Mouse (Mus musculus) stomach, embryonic 16.5 days (tissue): ENCODE results near the gene Rgp1. TPM values are rescaled to one million over a fixed set of nuclear protein-coding genes. Genes with fewer than 3 reads are reported as not detected.
A peak's percentile ranks its signal among the peaks of the same experiment; 100 is the strongest.

Experiments used
- ATAC-seq: fragments of 200-750 bp; cut with Nextera tagmentation; 2 replicates; pipeline ENCODE4 v1.8.0; 2017; ENCODE audit warnings: moderate number of reproducible peaks, moderate TSS enrichment; ENCODE audit not compliant: insufficient read depth, low FRiP score
- H3K27ac ChIP-seq: fragments of 300-500 bp; sonication (generic); 2 replicates; pipeline ENCODE4 v1.5.1; 2014; ENCODE audit warnings: low read length
- H3K27me3 ChIP-seq: fragments of 300-500 bp; sonication (generic); 2 replicates; pipeline ENCODE4 v1.6.1; 2014; ENCODE audit warnings: low read length, control low read depth, mixed read lengths; ENCODE audit not compliant: control insufficient read depth, insufficient read depth
- H3K36me3 ChIP-seq: fragments of 300-500 bp; sonication (generic); 2 replicates; pipeline ENCODE4 v1.6.1; 2014; ENCODE audit warnings: low read length; ENCODE audit not compliant: control insufficient read depth, insufficient read depth
- H3K4me1 ChIP-seq: fragments of 300-500 bp; sonication (generic); 2 replicates; pipeline ENCODE4 v1.6.1; 2014; ENCODE audit warnings: low read length, control low read depth, mixed read lengths; ENCODE audit not compliant: control insufficient read depth, insufficient read depth
- H3K4me2 ChIP-seq: fragments of 300-500 bp; sonication (generic); 2 replicates; pipeline ENCODE4 v1.6.1; 2014; ENCODE audit warnings: low read depth, low read length, mixed read lengths
- H3K4me3 ChIP-seq: fragments of 300-500 bp; sonication (generic); replicated peaks from 2 replicates; pipeline ENCODE4 v1.5.1; 2014; ENCODE audit warnings: mild to moderate bottlenecking, low read length
- H3K9ac ChIP-seq: fragments of 300-500 bp; sonication (generic); 2 replicates; pipeline ENCODE4 v1.6.1; 2014; ENCODE audit warnings: low read length
- H3K9me3 ChIP-seq: fragments of 300-500 bp; sonication (generic); replicated peaks from 2 replicates; pipeline ENCODE4 v1.6.1; 2016; ENCODE audit warnings: low read length, control low read depth; ENCODE audit not compliant: control insufficient read depth
- WGBS: fragments of 180-500 bp; shearing (Covaris S2); extraction: QIAGEN DNeasy Blood & Tissue Kit; methylation state at CpG from one replicate; pipeline ENCODE4 v1.1.7; 2014; 5-methylcytosine and 5-hydroxymethylcytosine counted together
- polyA plus RNA-seq: library from polyadenylated mRNA; unstranded; fragments of >200 nt; fragmentation: Nextera tagmentation; extraction: Ambion mirVana; gene quantifications from 2 replicates; pipeline ENCODE4 v1.2.1, GENCODE M21; 2015

Gene Rgp1
- polyA plus RNA-seq = 25.9 and 37.2 TPM in 2 replicates

DNA sequence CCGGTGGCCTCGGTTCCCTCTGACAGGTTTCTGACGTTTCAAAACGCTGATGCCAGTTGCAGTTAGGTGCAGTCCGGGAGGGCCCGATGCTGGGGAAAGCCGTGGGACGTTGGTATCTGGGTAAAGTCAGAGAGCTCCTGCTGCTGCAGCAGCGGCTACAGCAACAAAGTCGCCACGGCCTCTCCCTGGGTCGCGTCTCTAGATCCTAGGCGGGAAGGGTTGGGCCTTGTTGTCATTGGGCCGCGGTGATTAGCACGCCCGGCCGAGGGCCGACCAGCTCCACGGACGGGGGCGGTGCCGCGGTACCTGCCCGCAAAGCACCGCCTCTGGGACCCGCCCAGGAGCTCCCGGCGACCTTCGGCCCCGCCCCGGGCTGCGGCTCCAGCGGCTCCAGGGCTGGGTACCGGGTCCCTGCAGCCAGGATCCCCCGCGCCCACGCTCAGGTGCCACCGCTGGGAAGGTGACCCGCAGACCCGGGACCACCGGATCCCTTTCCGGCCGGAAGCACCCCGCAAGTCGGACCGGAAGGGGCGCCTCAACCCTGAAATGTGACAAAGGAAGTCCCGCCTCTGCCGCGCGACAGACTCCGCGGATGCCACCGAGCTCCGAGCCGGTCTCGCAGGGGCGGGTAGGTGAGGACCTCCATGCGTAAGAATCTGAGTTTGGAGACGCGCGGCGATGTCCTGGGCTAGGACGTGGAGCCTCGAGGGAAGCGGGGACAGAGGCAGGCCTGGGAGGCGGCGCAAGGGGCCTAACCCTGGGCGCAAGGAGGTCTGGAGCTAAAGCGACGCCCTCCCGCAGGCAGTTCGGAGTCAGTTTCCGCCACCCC lies at the start of gene Rgp1, which contains the start of gene Gba2:
Rgp1 (plus strand) TSS at position 340 of the 829 bp plus-strand sequence.
Gba2 (minus strand) TSS at position 498 of the 829 bp plus-strand sequence.
- no peaks in the 10 kb centered on the region for H3K27me3 ChIP-seq
- peaks cover 36% of the 10 kb centered on the region for H3K4me1 ChIP-seq
- peak within 1 kb of the TSS; percentile 96 for H3K4me2 ChIP-seq
- peaks cover 18% of the 10 kb centered on the region for H3K36me3 ChIP-seq
- peak within 1 kb of the TSS; percentile 79 for H3K9ac ChIP-seq
- ATAC-seq = peak; percentile 96
- peak within 1 kb of the TSS; percentile 92 for H3K27ac ChIP-seq
- H3K9me3 ChIP-seq = no peaks in the 10 kb centered on the region
- H3K4me3 ChIP-seq = peak within 1 kb of the TSS; percentile 86
- under 1% methylated on average over 76 of the region's 76 CpGs for WGBS

DNA sequence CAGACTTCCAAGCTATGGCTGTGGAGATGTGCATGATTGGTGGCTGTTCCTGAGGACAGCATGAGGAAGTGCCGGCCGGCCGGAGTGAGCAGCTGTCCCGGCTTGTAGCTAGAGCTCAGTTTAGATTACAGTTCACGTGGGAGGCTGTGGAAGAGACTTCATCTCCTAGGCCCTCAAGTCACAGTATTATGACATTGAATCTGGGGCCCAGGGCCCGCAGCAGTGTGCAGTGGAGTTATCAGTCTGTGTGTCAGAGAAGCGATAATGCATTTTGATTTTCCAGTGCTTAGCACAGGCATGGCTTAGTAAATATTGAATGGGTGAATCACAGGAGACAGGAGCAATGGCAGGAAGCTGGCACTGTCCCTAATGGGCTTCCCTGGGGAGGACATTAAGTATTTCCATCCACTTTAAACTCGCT lies 48.4 kb upstream of the Rgp1 start:
- H3K36me3 ChIP-seq = peaks cover 33% of the 10 kb centered on the region
- no peak overlapping the region for H3K4me2 ChIP-seq
- H3K27ac ChIP-seq = peak overlapping the region; percentile 23
- H3K27me3 ChIP-seq = no peaks in the 10 kb centered on the region
- H3K4me3 ChIP-seq = no peak overlapping the region
- peaks cover 10% of the 10 kb centered on the region for H3K4me1 ChIP-seq
- no peak for ATAC-seq
- WGBS = 46% methylated on average over 8 of the region's 8 CpGs
- 0 out of 2 replicates have a peak, but pooled peaks cover 6% of the 10 kb centered on the region for H3K9me3 ChIP-seq
- peak overlapping the region; percentile 26; the same call in 1 of the 2 replicates for H3K9ac ChIP-seq

DNA sequence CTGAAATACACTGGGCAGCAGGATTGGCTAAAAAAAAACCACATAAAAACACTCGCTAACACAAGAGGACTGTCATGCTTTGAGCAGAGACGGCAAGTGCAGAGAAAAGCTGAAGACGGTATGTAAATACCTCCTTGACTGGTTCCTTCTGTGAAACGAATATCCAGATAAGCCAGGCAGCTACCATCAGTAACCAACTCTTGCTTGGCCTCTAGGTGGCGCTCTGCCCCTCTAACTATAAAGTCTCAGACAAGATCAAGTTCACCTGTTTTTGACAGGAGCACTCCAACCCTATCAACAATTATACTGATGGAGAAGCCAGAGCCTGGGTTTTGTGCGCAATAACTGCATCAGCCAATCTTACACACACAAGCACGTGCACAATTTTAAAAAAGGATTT lies 47.9 kb upstream of the Rgp1 start:
- 14% methylated on average over 7 of the region's 7 CpGs for WGBS
- H3K27me3 ChIP-seq = no peaks in the 10 kb centered on the region
- H3K36me3 ChIP-seq = peaks cover 33% of the 10 kb centered on the region
- no peak overlapping the region for H3K4me3 ChIP-seq
- H3K27ac ChIP-seq = peak overlapping the region; percentile 23; the same call in 1 of the 2 replicates
- ATAC-seq = no peak
- 0 out of 2 replicates have a peak, but pooled peaks cover 6% of the 10 kb centered on the region for H3K9me3 ChIP-seq
- H3K4me2 ChIP-seq = no peak overlapping the region
- peaks cover 10% of the 10 kb centered on the region for H3K4me1 ChIP-seq
- no peak overlapping the region for H3K9ac ChIP-seq

DNA sequence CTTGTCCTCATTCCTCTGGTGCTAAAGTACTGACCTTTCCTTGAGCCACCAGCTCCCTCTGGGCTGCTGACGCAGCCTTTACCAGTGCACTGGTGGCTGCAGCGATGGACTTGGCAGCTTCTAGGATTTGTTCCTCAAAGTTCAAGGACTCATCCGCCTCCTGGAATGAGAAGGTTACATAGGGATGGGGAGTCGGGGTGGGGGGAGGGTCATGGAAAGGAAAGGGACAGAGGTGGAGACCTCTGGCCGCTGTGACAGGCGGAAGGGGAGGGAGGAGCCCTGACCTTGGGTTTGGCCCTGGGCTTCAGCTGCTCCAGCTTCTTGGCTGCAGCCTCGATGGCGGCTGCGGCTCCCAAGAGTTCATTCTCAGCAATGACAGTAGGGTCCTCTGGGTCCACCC lies 45.2 kb upstream of the Rgp1 start:
- Histone ChIP-seq H3K9me3 (no peaks in the 10 kb centered on the region), H3K36me3 (peaks cover 56% of the 10 kb centered on the region), H3K27me3 (no peaks in the 10 kb centered on the region), H3K4me1 (peaks cover 10% of the 10 kb centered on the region), H3K4me3 (no peak overlapping the region), H3K4me2 (no peak overlapping the region), H3K27ac (no peak overlapping the region), H3K9ac (no peak overlapping the region)
- ATAC-seq = no peak
- WGBS = 86% methylated on average over 9 of the region's 9 CpGs

DNA sequence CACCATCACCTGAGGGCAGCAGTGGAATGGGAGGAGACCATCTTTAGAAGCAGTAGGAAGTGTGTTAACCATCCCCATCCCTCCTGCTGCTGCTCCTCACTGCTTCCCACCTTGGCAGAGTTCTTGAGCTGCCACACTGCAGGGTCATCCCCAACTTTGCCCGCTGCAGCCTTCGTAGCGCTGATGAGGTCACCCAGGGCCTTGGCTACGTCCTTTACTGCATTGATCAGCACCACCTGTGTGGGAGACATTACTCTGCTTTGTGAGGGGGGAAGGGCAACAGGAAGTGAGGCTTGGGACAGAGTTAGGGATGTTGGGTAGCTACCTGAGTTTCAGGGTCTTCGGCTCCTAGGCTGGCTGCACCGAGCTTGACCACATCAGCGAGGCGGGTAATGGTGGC lies 42.9 kb upstream of the Rgp1 start:
- no peaks in the 10 kb centered on the region for H3K9me3 ChIP-seq
- H3K27me3 ChIP-seq = no peaks in the 10 kb centered on the region
- ATAC-seq = no peak
- H3K4me1 ChIP-seq = peaks cover 4% of the 10 kb centered on the region; the same call in 1 of the 2 replicates
- no peak overlapping the region for H3K9ac ChIP-seq
- no peak overlapping the region for H3K4me3 ChIP-seq
- H3K27ac ChIP-seq = no peak overlapping the region
- WGBS = 90% methylated on average over 8 of the region's 8 CpGs
- H3K36me3 ChIP-seq = peaks cover 73% of the 10 kb centered on the region
- H3K4me2 ChIP-seq = no peak overlapping the region

DNA sequence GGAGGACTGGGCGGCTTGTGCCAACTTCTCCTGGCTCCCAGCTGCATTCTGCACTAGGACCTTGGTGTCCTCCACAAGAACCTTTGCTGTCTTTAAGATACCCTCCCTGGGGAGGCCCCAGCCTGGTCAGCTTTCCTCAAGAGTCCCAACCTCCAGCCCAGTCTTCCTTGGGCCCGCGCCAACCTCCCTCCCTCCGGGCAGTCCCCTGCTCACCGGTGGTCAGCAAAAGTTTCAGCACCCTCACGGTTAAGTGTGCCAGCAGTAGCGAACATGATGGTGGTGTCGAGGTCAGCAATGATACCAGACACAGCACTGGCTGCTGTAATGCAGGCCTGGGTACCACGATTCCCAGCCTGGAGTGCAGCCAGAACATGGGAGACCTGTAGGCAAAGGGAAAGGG lies 42.5 kb upstream of the Rgp1 start:
- H3K36me3 ChIP-seq = peaks cover 71% of the 10 kb centered on the region
- 0 out of 2 replicates have a peak, but pooled peaks cover 2% of the 10 kb centered on the region for H3K4me1 ChIP-seq
- no peak overlapping the region for H3K4me3 ChIP-seq
- no peak overlapping the region for H3K9ac ChIP-seq
- no peaks in the 10 kb centered on the region for H3K27me3 ChIP-seq
- ATAC-seq = no peak
- no peaks in the 10 kb centered on the region for H3K9me3 ChIP-seq
- 96% methylated on average over 9 of the region's 9 CpGs for WGBS
- H3K27ac ChIP-seq = no peak overlapping the region
- H3K4me2 ChIP-seq = no peak overlapping the region

DNA sequence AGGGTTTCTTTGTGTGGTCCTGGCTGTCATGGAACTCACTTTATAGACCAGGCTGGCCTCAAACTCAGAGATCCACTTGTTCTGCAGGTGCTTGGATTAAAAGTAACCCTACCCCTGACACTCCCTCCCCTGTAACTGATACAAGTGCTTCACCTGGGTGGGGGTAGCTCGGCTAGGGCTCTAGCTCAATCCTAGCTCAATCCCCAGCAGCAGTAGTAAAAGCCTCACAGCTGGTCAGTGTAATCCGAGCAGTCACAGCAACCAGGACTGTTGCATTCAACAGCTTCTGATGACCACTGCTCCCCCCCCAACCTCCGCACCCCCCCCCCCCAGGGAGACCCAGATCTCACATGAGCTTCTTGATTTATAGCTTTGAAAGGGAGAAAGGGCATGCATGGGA lies 36.5 kb upstream of the Rgp1 start:
- ATAC-seq = no peak
- H3K4me3 ChIP-seq = no peak overlapping the region
- H3K4me2 ChIP-seq = no peak overlapping the region
- H3K4me1 ChIP-seq = no peaks in the 10 kb centered on the region
- H3K9me3 ChIP-seq = no peaks in the 10 kb centered on the region
- H3K36me3 ChIP-seq = peaks cover 68% of the 10 kb centered on the region
- H3K9ac ChIP-seq = no peak overlapping the region
- H3K27me3 ChIP-seq = no peaks in the 10 kb centered on the region
- WGBS = 71% methylated on average over 3 of the region's 3 CpGs
- no peak overlapping the region for H3K27ac ChIP-seq

DNA sequence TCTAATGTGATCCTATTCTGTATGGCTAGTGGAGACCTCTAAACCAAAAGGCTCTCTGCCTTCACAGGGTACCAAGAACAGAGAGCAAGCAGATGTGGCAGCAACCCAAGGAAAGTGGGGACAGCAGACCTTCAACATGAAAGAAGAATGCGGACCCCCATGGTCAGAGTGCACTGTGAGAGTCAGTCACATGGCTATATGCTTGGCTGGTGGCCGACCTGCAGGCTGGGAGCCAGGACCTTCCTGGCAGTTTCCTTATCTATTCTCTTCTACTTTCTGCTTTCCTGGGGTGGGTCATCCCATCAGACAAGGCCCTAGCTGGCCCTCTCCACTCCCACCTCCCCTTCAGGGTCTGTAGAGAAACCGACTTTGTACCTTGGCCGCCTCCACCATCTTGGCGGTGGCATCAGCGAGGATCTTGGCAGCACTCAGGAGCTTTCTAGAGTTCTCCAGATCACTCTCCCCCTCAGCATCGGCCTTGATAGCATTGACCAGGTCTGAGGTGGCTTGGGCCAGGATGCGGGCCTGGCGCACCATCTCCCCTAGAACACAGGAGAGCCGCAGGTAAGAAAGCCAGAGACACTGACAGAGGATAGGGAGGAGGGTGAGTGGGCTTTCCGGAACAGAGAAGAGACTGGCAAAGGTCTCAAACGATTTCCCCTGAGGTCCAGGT lies 32.0 kb upstream of the Rgp1 start:
- no peak overlapping the region for H3K9ac ChIP-seq
- H3K27ac ChIP-seq = no peak overlapping the region
- ATAC-seq = no peak
- H3K36me3 ChIP-seq = peaks cover 68% of the 10 kb centered on the region
- H3K4me3 ChIP-seq = no peak overlapping the region
- WGBS = 91% methylated on average over 12 of the region's 12 CpGs
- no peaks in the 10 kb centered on the region for H3K27me3 ChIP-seq
- H3K4me2 ChIP-seq = no peak overlapping the region
- no peaks in the 10 kb centered on the region for H3K9me3 ChIP-seq
- no peaks in the 10 kb centered on the region for H3K4me1 ChIP-seq

DNA sequence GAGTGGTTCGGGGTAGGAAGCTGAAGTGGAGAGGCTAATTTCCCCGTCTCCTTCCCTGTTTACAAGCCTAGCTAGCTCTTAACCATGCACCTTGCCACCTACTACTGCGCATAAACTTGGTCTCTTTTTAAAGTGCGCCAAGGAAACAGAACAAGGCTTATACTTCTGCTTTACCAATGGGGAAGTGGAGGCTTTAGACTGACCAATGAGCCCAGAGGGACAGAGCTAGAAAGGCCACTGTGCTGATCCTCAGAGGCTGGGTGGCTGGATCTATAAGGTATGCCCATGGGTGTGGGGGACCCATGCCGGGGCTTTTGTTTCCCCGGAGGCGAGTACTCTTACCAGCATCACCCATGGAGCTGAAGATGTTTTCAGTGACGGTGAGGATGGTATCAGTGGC lies 31.4 kb upstream of the Rgp1 start:
- 91% methylated on average over 8 of the region's 8 CpGs for WGBS

More for the DNA sequence above, 31.4 kb upstream of the Rgp1 start:
- Histone ChIP-seq H3K4me2 (no peak overlapping the region), H3K9me3 (no peaks in the 10 kb centered on the region), H3K27ac (no peak overlapping the region), H3K9ac (no peak overlapping the region), H3K36me3 (peaks cover 71% of the 10 kb centered on the region), H3K4me3 (no peak overlapping the region), H3K27me3 (no peaks in the 10 kb centered on the region), H3K4me1 (no peaks in the 10 kb centered on the region)
- ATAC-seq = no peak
